Mouse (Mus musculus) cerebellum, postnatal 25 days (tissue): ENCODE measurements around the gene Shisa8.
"Not testable (repeated sequence)": the region's sequence is repeated elsewhere in the genome, so short reads cannot be mapped to it uniquely, and the experiment has no call there.

ENCODE experiments used
- DNase-seq, 2 experiments: peaks; one replicate each; pipeline ENCODE4 v3.0.0; 2021; ENCODE audit warnings: mixed read lengths in 2 of 2

Gene Shisa8

DNA sequence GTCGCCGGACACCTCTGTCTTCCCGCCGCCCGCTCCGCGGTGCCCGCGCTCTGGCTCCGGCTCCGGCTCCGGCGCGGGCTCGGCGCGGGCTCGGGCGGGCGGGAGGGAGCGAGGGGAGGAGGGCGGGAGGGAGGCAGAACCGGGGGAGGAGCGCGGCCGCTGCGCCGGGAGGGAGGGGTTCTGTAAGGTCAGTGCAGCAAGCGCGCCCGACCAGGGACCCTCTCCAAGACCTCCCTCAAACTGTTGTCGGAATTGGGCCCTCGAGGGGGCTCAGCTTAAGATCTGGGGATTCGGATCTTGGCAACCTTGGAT, at the start of gene Shisa8:
TSS of gene Shisa8 (minus strand) at position 64 of the 312 bp plus-strand sequence.
- peak in 1 of 2 experiments; percentile 86 for DNase-seq

DNA sequence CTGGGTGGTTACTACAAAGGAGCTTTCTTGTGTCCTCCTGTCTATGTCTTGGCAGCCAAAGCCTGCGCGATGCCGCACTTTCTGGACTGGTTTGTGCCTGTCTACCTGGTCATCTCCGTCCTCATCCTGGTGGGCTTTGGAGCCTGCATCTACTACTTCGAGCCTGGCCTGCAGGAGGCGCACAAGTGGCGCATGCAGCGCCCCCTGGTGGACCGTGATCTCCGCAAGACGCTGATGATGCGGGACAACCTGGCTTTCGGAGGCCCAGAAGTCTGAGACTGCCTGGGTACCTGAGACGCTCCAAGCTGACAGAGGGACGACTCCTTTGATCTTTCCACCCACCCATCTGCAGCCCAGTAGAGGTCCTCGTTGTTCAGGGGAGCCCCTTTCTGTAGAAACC, 46.9 kb upstream of the Shisa8 start:
- DNase-seq = peak; percentile 80 to 89

DNA sequence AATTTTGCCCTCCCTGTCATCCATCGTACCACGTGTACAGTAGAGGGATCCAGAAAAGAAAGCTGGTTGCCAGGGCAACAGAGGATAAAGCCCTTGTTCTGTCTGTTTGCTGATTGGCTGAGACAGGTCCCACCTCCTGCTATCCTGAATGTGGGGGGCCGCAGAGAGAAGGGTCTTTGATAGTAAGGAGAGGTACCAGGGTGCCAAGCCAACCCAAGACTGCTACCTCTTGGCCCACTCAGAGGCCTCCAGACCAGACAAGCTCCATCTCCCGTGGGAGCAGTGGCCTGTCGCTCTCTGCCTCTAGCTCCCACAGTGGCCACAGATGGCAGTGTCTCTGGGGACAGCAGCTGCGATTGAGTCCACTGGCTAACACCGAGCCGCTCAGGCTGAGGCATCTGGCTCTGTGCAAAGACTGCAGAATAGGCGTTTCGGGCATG, 43.3 kb upstream of the Shisa8 start:
- peak; percentile 71 to 76 for DNase-seq

DNA sequence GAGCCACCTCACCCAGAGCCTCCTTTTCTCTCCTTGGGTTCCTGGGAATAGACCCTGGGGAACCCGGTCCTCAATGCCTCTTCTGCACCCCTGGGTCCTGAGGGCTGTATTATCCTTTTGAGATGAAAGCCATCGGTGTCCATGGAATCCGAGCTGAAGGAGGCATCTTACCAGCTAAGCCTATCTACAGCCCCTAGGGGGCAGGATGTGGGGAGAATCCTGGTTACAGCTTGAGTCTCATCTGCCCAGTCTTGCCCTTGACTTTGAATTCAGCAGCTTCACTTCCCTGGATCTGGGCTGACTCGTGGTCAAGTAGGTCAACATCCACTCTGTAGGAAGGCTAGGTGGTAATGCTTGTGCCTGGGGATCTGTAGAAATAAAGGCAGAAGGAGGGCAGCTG, 42.6 kb upstream of the Shisa8 start:
- peak in 1 of 2 experiments; percentile 36 for DNase-seq

DNA sequence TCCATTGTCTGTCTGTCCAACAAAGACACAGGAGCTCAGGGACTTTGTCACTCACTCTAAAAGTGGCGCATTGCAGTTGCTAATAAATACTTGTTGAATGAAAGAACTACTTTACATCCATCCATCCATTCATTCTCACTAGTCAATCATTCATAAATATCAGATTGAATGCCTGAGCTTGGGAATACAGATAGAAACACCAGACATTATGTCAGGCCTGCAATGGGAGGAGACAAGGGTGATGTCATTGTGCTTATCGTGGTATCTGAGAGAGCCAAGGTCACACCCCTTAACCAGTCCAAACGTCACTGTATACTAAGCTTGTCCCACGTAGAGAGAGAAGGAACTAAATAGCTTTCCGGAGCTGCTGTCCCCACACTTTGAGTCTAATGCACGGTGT, 39.5 kb upstream of the Shisa8 start, which contains the start of gene 1500009C09Rik:
TSS of gene 1500009C09Rik (plus strand) at position 301 of the 400 bp plus-strand sequence.
- DNase-seq = no peak

DNA sequence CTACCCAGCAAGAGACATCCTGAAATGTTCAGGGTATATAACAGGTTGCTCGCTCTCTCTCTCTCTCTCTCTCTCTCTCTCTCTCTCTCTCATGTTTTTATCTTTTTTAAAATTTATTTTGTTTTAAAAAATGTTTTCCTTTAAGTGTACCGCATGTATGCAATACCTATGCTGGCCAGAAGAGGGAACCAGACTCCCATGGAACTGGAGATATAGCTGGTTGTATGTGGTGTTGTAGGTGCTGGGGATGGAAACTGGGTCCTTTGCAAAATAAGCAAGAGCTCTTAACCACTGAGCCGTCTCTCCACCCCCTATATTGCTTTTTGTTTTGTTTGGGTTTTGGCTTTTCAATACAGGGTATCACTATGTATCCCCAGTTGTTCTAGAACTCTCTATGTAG, 39.0 kb upstream of the Shisa8 start:
- DNase-seq = no peak

DNA sequence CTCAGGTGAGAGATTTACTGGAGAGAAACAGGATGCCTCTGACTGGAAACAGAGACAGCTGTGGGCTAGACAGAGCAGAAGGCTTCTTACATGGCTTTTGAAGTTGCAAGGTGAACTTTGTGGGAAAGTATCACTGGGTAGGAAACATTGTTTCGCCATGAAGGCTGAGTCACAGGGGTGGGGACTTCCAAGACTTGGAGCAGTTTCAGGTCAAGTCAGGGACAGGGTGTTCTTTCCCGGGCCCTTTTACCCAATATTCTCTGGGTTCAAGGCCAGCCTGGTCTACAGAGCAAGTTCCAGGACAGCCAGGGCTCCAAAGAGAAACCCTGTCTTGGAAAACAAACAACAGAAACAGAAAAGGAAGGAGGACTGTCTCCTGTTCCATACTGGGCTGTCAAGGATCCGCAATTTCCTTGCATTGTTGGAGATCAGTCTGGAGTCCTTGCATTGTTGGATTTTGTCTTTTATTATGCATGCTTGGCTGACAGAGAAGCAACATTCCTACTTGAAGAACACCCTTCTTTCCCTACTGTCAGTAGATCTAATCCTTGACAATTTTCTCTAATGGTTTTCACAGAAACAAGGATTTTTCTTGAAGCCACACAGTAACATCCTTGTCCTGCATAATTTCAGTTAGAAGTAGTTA, 34.6 kb upstream of the Shisa8 start:
- no peak for DNase-seq

GRCm38 (mm10) chr15:82244805-82245161, 32.2 kb upstream of the Shisa8 start:
- DNase-seq = not testable (repeated sequence)

DNA sequence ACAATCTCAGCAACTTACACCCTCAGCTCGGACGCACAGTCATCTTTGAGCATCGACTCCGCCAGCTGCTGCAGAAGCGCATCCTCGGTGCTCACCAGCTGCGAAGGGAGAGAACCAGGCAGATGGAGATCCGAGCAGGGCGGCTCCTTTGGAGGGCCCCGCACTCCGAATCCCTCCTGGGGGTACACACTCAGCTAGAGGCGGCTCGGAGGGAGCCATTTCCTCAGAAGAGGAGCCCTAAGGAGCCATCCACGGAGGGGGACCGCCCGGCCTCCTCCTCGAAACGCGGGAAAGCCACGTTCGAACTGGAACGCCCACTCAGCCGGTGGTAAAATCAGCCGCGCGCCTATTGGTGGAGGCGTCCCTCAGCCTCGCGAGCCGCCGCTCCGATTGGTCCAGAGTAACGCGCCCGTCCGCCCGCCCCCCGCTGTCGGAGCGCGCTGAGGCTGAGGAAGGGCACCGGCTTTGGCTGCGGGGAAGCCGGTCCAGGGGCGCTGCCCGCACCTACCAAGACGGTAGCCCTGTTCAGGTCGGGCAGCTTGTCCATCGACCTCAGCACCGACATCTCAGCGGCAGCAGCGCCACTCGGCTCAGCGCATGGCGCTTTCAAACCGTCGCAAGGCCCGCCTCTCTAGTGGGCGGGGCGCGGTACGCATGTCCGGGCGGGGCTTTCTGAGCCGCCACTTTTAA, 31.6 kb upstream of the Shisa8 start, which contains the start of gene Cenpm:
TSS of gene Cenpm (minus strand) at position 634 of the 690 bp plus-strand sequence.
- peak; percentile 96 for DNase-seq

GRCm38 (mm10) chr15:82243742-82244114, 31.1 kb upstream of the Shisa8 start:
- no peak for DNase-seq

DNA sequence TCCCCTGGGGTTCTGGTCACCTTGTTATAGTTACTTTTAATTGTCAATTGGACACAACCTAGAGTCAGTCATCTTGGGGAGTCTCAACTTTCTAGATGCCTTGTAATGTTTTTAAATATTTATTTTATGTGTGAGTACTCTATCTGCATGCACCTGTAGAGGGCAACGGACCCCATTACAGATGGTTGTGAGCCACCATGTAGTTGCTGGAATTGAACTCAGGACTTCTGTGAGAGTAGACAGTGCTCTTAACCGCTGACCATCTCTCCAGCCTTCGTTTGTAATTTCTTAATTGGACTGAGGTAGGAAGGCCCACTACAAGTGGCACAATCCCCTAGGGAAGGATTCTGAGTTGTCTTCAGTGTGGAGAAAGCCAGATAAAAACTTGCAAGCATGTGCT, 30.7 kb upstream of the Shisa8 start:
- DNase-seq = no peak

- peak; percentile 94 to 98 for DNase-seq
Observed at GRCm38 (mm10) chr15:82236565-82236964, 23.9 kb upstream of the Shisa8 start.

- DNase-seq = no peak
Observed at GRCm38 (mm10) chr15:82235661-82236060, 23.0 kb upstream of the Shisa8 start.

- DNase-seq = no peak
Observed at GRCm38 (mm10) chr15:82232651-82233050, 20.0 kb upstream of the Shisa8 start.

DNA sequence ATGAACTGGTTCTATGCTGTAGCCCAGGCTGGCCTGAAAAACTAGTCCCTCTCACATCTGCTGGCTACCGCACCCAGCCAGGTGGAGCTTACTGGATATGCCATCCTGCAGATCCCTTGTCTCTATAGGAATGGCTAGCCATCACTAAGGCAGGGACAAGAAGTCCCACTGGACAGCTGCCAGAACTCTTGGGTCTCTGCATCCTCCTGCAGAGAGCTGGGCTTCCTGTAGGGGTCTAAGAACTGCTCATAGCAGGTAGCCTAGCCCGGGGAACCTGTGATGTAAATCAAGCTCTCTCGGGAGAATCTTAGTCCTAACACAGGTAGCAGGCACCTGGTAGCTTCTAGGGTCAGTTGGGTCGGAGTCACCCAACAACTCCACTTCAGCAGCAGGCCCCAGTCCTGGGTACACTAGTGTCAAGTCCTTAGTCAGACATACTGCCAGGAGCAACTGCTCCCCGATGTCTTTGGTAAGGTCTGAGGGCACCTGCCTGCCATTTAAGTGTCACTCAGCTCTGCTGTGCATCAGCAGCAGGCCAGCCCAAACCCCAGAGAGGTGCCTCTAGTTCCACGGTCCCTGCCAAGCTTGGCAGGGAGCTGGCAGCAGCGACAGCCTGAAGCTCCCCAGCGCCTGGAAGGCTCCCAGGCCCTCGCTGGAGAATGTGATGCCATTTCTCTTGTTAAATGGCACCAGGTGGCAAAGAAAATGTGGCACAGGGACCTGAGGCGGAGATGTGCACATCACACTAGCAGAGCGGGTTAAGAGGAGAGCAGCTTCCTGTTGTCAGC, 19.2 kb upstream of the Shisa8 start:
- DNase-seq = peak; percentile 92 to 94

DNA sequence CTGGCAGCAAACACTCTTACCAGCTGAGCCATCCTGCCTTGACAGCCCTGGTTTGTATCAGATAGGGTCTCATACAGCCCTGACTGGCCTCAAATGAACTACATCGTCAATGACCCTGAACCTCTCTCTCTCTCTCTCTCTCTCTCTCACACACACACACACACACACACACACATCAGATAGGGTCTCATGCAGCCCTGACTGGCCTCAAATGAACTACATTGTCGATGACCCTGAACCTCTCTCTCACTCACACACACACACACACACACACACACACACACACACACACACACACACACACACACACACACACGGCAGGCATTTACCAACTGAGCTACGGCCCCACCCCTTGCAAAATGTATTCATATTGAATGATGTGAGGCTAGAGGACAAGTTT, 18.5 kb upstream of the Shisa8 start:
- DNase-seq = no peak

GRCm38 (mm10) chr15:82230098-82230611, 17.5 kb upstream of the Shisa8 start:
- no peak for DNase-seq

GRCm38 (mm10) chr15:82229542-82230045, 17.0 kb upstream of the Shisa8 start:
- DNase-seq = no peak

- DNase-seq = no peak
Observed at GRCm38 (mm10) chr15:82225769-82226168, 13.2 kb upstream of the Shisa8 start.

- no peak for DNase-seq
Observed at GRCm38 (mm10) chr15:82224602-82225215, 12.1 kb upstream of the Shisa8 start.

- DNase-seq = peak; percentile 46 to 50
Observed at GRCm38 (mm10) chr15:82223657-82224601, 11.3 kb upstream of the Shisa8 start, which contains the start of gene Tnfrsf13c. TSS of gene Tnfrsf13c (minus strand) at chr15:82224369.
